ENCODE assay signal across 20 mouse cellular contexts in genomic region chr2:64078551-64078950, GRCm38 (mm10). TPM values are rescaled to one million over a fixed set of nuclear protein-coding genes. Genes with fewer than 3 reads are reported as not detected.
DNase-seq lines count a peak whose midpoint lies in the region; ATAC-seq lines count a peak whose summit lies in the region.
"Had no signal": no experiment of that assay in that cellular context is flagged by ENCODE, and none has a peak within 500 bp of the region (broad histone marks: within the 10 kb centered on the region; RNA-seq: fewer than 3 reads in every experiment).

No protein-coding gene starts in this region.

- no peak for ATAC-seq in hindbrain, embryonic 11.5 days (ENCODE audit: low FRiP score)
- no peak for ATAC-seq in hindbrain, embryonic 14.5 days (ENCODE audit: low FRiP score)
- ATAC-seq in midbrain, embryonic 16.5 days, result no peak
- ATAC-seq in neural tube, embryonic 13.5 days (ENCODE audit: low read depth), result no peak
- no peak for ATAC-seq in neural tube, embryonic 15.5 days (ENCODE audit: low FRiP score)
- ATAC-seq: activated CD4-positive, CD25-positive, alpha-beta regulatory T cell, adult 4 months; forebrain, embryonic 13.5 days; intestine, embryonic 16.5 days; Patski had no signal

- no peaks in the 10 kb centered on the region for H3K27me3 ChIP-seq in heart, embryonic 10.5 days (ENCODE audit: insufficient read depth, poor library complexity, severe bottlenecking)
- no peaks in the 10 kb centered on the region for H3K27me3 ChIP-seq in hindbrain, embryonic 11.5 days (ENCODE audit: control insufficient read depth, insufficient read depth, low read length)
- no peaks in the 10 kb centered on the region for H3K27me3 ChIP-seq in hindbrain, embryonic 14.5 days (ENCODE audit: control insufficient read depth, insufficient read depth, low read length)
- H3K27me3 ChIP-seq in midbrain, embryonic 10.5 days (ENCODE audit: low read depth, poor library complexity, severe bottlenecking), result peaks cover 8% of the 10 kb centered on the region; the same call in 1 of the 2 replicates
- no peaks in the 10 kb centered on the region for H3K27me3 ChIP-seq in midbrain, embryonic 16.5 days (ENCODE audit: control insufficient read depth, insufficient read depth, low read depth, low read length)
- no peaks in the 10 kb centered on the region for H3K27me3 ChIP-seq in neural tube, embryonic 13.5 days
- no peaks in the 10 kb centered on the region for H3K27me3 ChIP-seq in neural tube, embryonic 15.5 days (replicated peaks)
- H3K27me3 ChIP-seq: CH12.LX; embryonic facial prominence, embryonic 12.5 days had no signal

- peaks cover 65% of the 10 kb centered on the region for H3K4me1 ChIP-seq in heart, embryonic 10.5 days
- H3K4me1 ChIP-seq in hindbrain, embryonic 11.5 days (replicated peaks; ENCODE audit: control insufficient read depth, insufficient read depth, low read length), result 0 out of 2 replicates have a peak, but pooled peaks cover 2% of the 10 kb centered on the region
- peaks cover 46% of the 10 kb centered on the region for H3K4me1 ChIP-seq in hindbrain, embryonic 14.5 days (replicated peaks; ENCODE audit: control insufficient read depth, insufficient read depth, low read length)
- peaks cover 79% of the 10 kb centered on the region for H3K4me1 ChIP-seq in midbrain, embryonic 10.5 days
- H3K4me1 ChIP-seq in midbrain, embryonic 16.5 days (ENCODE audit: control insufficient read depth, insufficient read depth, low read length), result peaks cover 41% of the 10 kb centered on the region
- peaks cover 88% of the 10 kb centered on the region for H3K4me1 ChIP-seq in neural tube, embryonic 13.5 days (replicated peaks)
- H3K4me1 ChIP-seq in neural tube, embryonic 15.5 days, result peaks cover 52% of the 10 kb centered on the region

- 58% methylated on average over 3 of the region's 3 CpGs for WGBS in heart, embryonic 10.5 days
- WGBS in hindbrain, embryonic 11.5 days, result 78% methylated on average over 3 of the region's 3 CpGs
- 73% methylated on average over 3 of the region's 3 CpGs for WGBS in hindbrain, embryonic 14.5 days
- 79% methylated on average over 3 of the region's 3 CpGs for WGBS in midbrain, embryonic 10.5 days
- 60% methylated on average over 3 of the region's 3 CpGs for WGBS in midbrain, embryonic 16.5 days
- WGBS in neural tube, embryonic 13.5 days, result 72% methylated on average over 3 of the region's 3 CpGs
- 73% methylated on average over 3 of the region's 3 CpGs for WGBS in neural tube, embryonic 15.5 days

- H3K9me3 ChIP-seq in heart, embryonic 10.5 days, result no peaks in the 10 kb centered on the region
- H3K9me3 ChIP-seq in hindbrain, embryonic 11.5 days (ENCODE audit: control insufficient read depth, low read length), result no peaks in the 10 kb centered on the region
- no peaks in the 10 kb centered on the region for H3K9me3 ChIP-seq in hindbrain, embryonic 14.5 days (ENCODE audit: control insufficient read depth, low read length)
- no peaks in the 10 kb centered on the region for H3K9me3 ChIP-seq in midbrain, embryonic 10.5 days (replicated peaks)
- H3K9me3 ChIP-seq in midbrain, embryonic 16.5 days (replicated peaks; ENCODE audit: control insufficient read depth, low read length, poor library complexity, severe bottlenecking), result no peaks in the 10 kb centered on the region
- no peaks in the 10 kb centered on the region for H3K9me3 ChIP-seq in neural tube, embryonic 13.5 days
- H3K9me3 ChIP-seq in neural tube, embryonic 15.5 days (replicated peaks), result no peaks in the 10 kb centered on the region
- H3K9me3 ChIP-seq: embryonic facial prominence, embryonic 12.5 days; forebrain, embryonic 13.5 days had no signal

- H3K4me3 ChIP-seq in heart, embryonic 10.5 days, result no peak overlapping the region
- no peak overlapping the region for H3K4me3 ChIP-seq in hindbrain, embryonic 11.5 days (ENCODE audit: low read depth, low read length)
- no peak overlapping the region for H3K4me3 ChIP-seq in hindbrain, embryonic 14.5 days (replicated peaks; ENCODE audit: low read length)
- H3K4me3 ChIP-seq in midbrain, embryonic 10.5 days, result no peak overlapping the region
- H3K4me3 ChIP-seq in midbrain, embryonic 16.5 days (ENCODE audit: low read depth, low read length), result no peak overlapping the region
- H3K4me3 ChIP-seq in neural tube, embryonic 13.5 days, result no peak overlapping the region
- no peak overlapping the region for H3K4me3 ChIP-seq in neural tube, embryonic 15.5 days (replicated peaks)
- H3K4me3 ChIP-seq: embryonic facial prominence, embryonic 12.5 days; forebrain, embryonic 13.5 days had no signal

- no peak overlapping the region for H3K9ac ChIP-seq in hindbrain, embryonic 11.5 days (ENCODE audit: low read depth, low read length)
- H3K9ac ChIP-seq in hindbrain, embryonic 14.5 days, result no peak overlapping the region; the same call in 1 of the 2 replicates
- H3K9ac ChIP-seq in midbrain, embryonic 16.5 days (ENCODE audit: low read depth, low read length), result no peak overlapping the region
- H3K9ac ChIP-seq in neural tube, embryonic 13.5 days, result 0 out of 2 replicates have a peak overlapping the region, but pooled peaks have one; percentile 3
- no peak overlapping the region for H3K9ac ChIP-seq in neural tube, embryonic 15.5 days (replicated peaks)
- H3K9ac ChIP-seq: embryonic facial prominence, embryonic 12.5 days; forebrain, embryonic 13.5 days had no signal

- no peak for DNase-seq in heart, embryonic 10.5 days (ENCODE audit: low spot score)
- no peak for DNase-seq in heart, adult 9 months (ENCODE audit: low spot score in 2 of 2)
- no peak for DNase-seq in hindbrain, embryonic 11.5 days (ENCODE audit: low spot score)
- no peak for DNase-seq in hindbrain, embryonic 14.5 days (ENCODE audit: low spot score)
- no peak for DNase-seq in midbrain, embryonic 10.5 days (ENCODE audit: low spot score)
- DNase-seq: adrenal gland, postnatal 14 days; cerebellum, adult 11-12 months; cerebellum, adult 9-10 months; cerebellum, postnatal 25 days; gastrocnemius, postnatal 36 days; heart, postnatal 14 days had no signal

- no peak overlapping the region for H3K4me2 ChIP-seq in hindbrain, embryonic 11.5 days (replicated peaks; ENCODE audit: low read depth, low read length)
- H3K4me2 ChIP-seq in hindbrain, embryonic 14.5 days (replicated peaks), result no peak overlapping the region
- no peak overlapping the region for H3K4me2 ChIP-seq in midbrain, embryonic 16.5 days (ENCODE audit: low read length)
- H3K4me2 ChIP-seq in neural tube, embryonic 13.5 days, result no peak overlapping the region
- no peak overlapping the region for H3K4me2 ChIP-seq in neural tube, embryonic 15.5 days
- H3K4me2 ChIP-seq: embryonic facial prominence, embryonic 12.5 days had no signal

- no peaks in the 10 kb centered on the region for H3K36me3 ChIP-seq in heart, embryonic 10.5 days
- no peaks in the 10 kb centered on the region for H3K36me3 ChIP-seq in hindbrain, embryonic 11.5 days (ENCODE audit: control insufficient read depth, insufficient read depth, low read length)
- H3K36me3 ChIP-seq in hindbrain, embryonic 14.5 days (replicated peaks; ENCODE audit: control insufficient read depth, insufficient read depth), result no peaks in the 10 kb centered on the region
- H3K36me3 ChIP-seq in midbrain, embryonic 10.5 days, result no peaks in the 10 kb centered on the region
- H3K36me3 ChIP-seq in midbrain, embryonic 16.5 days (ENCODE audit: control insufficient read depth, insufficient read depth, low read length), result no peaks in the 10 kb centered on the region
- no peaks in the 10 kb centered on the region for H3K36me3 ChIP-seq in neural tube, embryonic 13.5 days
- no peaks in the 10 kb centered on the region for H3K36me3 ChIP-seq in neural tube, embryonic 15.5 days
- H3K36me3 ChIP-seq: embryonic facial prominence, embryonic 12.5 days had no signal

- H3K27ac ChIP-seq in heart, embryonic 10.5 days, result peak overlapping the region; percentile 36; the same call in 1 of the 2 replicates
- peak overlapping the region; percentile 74; the same call in 1 of the 2 replicates for H3K27ac ChIP-seq in hindbrain, embryonic 11.5 days (ENCODE audit: low read depth, low read length)
- H3K27ac ChIP-seq in hindbrain, embryonic 14.5 days, result no peak overlapping the region
- H3K27ac ChIP-seq in midbrain, embryonic 10.5 days (replicated peaks), result peak overlapping the region; percentile 72; the same call in 1 of the 2 replicates
- H3K27ac ChIP-seq in midbrain, embryonic 16.5 days (ENCODE audit: low read length), result no peak overlapping the region
- H3K27ac ChIP-seq in neural tube, embryonic 13.5 days (replicated peaks), result 0 out of 2 replicates have a peak overlapping the region, but pooled peaks have one; percentile 61
- no peak overlapping the region for H3K27ac ChIP-seq in neural tube, embryonic 15.5 days (replicated peaks)
- H3K27ac ChIP-seq: forebrain, embryonic 13.5 days had no signal

RNA-seq across cellular contexts. Expression of gene Fign, which starts 19.3 kb away (rescaled TPM):
- polyA plus RNA-seq in heart, embryonic 10.5 days (2016; fragmentation: Nextera tagmentation; extraction: Ambion mirVana), result 13.1 and 13.8 TPM in 2 replicates
- 19.5 and 20.7 TPM in 2 replicates for polyA plus RNA-seq in hindbrain, embryonic 11.5 days (2014; fragmentation: Nextera tagmentation; extraction: Ambion mirVana)
- 15.1 and 16.4 TPM in 2 replicates for polyA plus RNA-seq in hindbrain, embryonic 14.5 days (2014; fragmentation: Nextera tagmentation; extraction: Ambion mirVana)
- 17.1 and 18.0 TPM in 2 replicates for polyA plus RNA-seq in midbrain, embryonic 10.5 days (2016; fragmentation: Nextera tagmentation; extraction: Ambion mirVana)
- polyA plus RNA-seq in midbrain, embryonic 16.5 days (2015; fragmentation: Nextera tagmentation; extraction: Ambion mirVana), result 20.5 and 25.9 TPM in 2 replicates
- polyA plus RNA-seq in neural tube, embryonic 13.5 days (2015; fragmentation: Nextera tagmentation; extraction: Ambion mirVana), result 16.5 and 19.9 TPM in 2 replicates
- polyA plus RNA-seq in neural tube, embryonic 15.5 days (2015; fragmentation: Nextera tagmentation; extraction: Ambion mirVana), result 8.6 and 11.0 TPM in 2 replicates
- polyA plus RNA-seq: Patski had no signal

Comparison
In these comparisons a context has a peak if more than half of its experiments do, and no peak if none do; other contexts are left out.
1. H3K27ac ChIP-seq: peak in heart, embryonic 10.5 days (single experiment), hindbrain, embryonic 11.5 days (single experiment), midbrain, embryonic 10.5 days (single experiment) and neural tube, embryonic 13.5 days (single experiment); none in hindbrain, embryonic 14.5 days (single experiment), midbrain, embryonic 16.5 days (single experiment) and neural tube, embryonic 15.5 days (single experiment).